Mouse (Mus musculus) midbrain, embryonic 12.5 days (tissue): ENCODE measurements around the gene Chst14. TPM values are rescaled to one million over a fixed set of nuclear protein-coding genes. Genes with fewer than 3 reads are reported as not detected.

Experiments used
- ATAC-seq: fragments of 200-750 bp; cut with Nextera tagmentation; 2 replicates; pipeline ENCODE4 v1.8.0; 2017; ENCODE audit warnings: low read depth, moderate TSS enrichment, moderate library complexity; ENCODE audit not compliant: low FRiP score
- H3K27ac ChIP-seq: fragments of 300-500 bp; sonication (generic); replicated peaks from 2 replicates; pipeline ENCODE4 v1.5.1; 2016; ENCODE audit warnings: mild to moderate bottlenecking
- H3K27me3 ChIP-seq: fragments of 300-500 bp; sonication (generic); 2 replicates; pipeline ENCODE4 v1.6.1; 2016; ENCODE audit warnings: mild to moderate bottlenecking
- H3K36me3 ChIP-seq: fragments of 300-500 bp; sonication (generic); 2 replicates; pipeline ENCODE4 v1.6.1; 2016
- H3K4me1 ChIP-seq: fragments of 300-500 bp; sonication (generic); 2 replicates; pipeline ENCODE4 v1.6.1; 2016
- H3K4me2 ChIP-seq: fragments of 300-500 bp; sonication (generic); replicated peaks from 2 replicates; pipeline ENCODE4 v1.6.1; 2016; ENCODE audit warnings: mild to moderate bottlenecking, moderate library complexity
- H3K4me3 ChIP-seq: fragments of 300-500 bp; sonication (generic); 2 replicates; pipeline ENCODE4 v1.5.1; 2016; ENCODE audit warnings: mild to moderate bottlenecking
- H3K9ac ChIP-seq: fragments of 300-500 bp; sonication (generic); replicated peaks from 2 replicates; pipeline ENCODE4 v1.6.1; 2016; ENCODE audit warnings: mild to moderate bottlenecking, moderate library complexity
- H3K9me3 ChIP-seq: fragments of 300-500 bp; sonication (generic); 2 replicates; pipeline ENCODE4 v1.6.1; 2016; ENCODE audit warnings: mild to moderate bottlenecking
- WGBS: fragments of 180-500 bp; shearing (Covaris S2); methylation state at CpG from one replicate; pipeline ENCODE4 v1.1.7; 2016; 5-methylcytosine and 5-hydroxymethylcytosine counted together
- polyA plus RNA-seq: library from polyadenylated mRNA; unstranded; fragments of >200 nt; fragmentation: Nextera tagmentation; extraction: Ambion mirVana; gene quantifications from 2 replicates; pipeline ENCODE4 v1.2.1, GENCODE M21; 2016

Gene Chst14
- polyA plus RNA-seq, 1 experiment from 2014 or later: 19.5 TPM

DNA sequence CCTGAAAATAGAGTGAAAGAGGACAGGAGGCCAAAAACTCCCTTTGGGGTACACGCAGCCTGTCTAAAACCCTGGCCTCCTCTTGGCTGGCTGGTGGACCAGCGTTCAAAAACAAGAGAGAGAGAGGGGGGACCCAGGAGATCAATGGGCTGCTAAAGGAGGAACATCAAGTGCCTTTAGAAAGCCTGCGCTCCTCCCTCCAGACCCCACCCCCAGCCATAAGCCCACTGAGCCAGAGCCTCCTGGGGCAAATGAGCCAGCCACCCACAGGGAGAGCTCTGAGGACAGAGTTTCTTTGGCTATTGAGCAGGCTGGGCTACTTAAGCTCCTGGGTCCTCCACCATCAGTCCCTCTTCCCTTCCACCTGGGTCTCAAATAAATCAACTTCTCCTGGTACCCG, 27.5 kb upstream of the Chst14 start:
- Histone ChIP-seq H3K9ac (no peak overlapping the region), H3K4me1 (peaks cover 48% of the 10 kb centered on the region), H3K4me3 (no peak overlapping the region), H3K27me3 (peaks cover 78% of the 10 kb centered on the region), H3K4me2 (no peak overlapping the region), H3K9me3 (no peaks in the 10 kb centered on the region), H3K36me3 (no peaks in the 10 kb centered on the region), H3K27ac (no peak overlapping the region)
- no peak for ATAC-seq
- 8% methylated on average over 4 of the region's 4 CpGs for WGBS

GRCm38 (mm10) chr2:118899306-118899705, 27.0 kb upstream of the Chst14 start:
- peaks cover 53% of the 10 kb centered on the region for H3K4me1 ChIP-seq
- H3K36me3 ChIP-seq: no peaks in the 10 kb centered on the region
- no peak for ATAC-seq

GRCm38 (mm10) chr2:118899981-118900825, 26.1 kb upstream of the Chst14 start, which contains the start of gene Bahd1:
Bahd1 (plus strand) TSS chr2:118900377.
- ATAC-seq: no peak
- peak within 1 kb of the TSS; percentile 68 for H3K4me3 ChIP-seq
- H3K4me2 ChIP-seq: peak within 1 kb of the TSS; percentile 97
- peaks cover 62% of the 10 kb centered on the region for H3K4me1 ChIP-seq
- H3K27me3 ChIP-seq: peaks cover 73% of the 10 kb centered on the region
- WGBS: under 1% methylated on average over 32 of the region's 32 CpGs
- no peaks in the 10 kb centered on the region for H3K9me3 ChIP-seq
- no peaks in the 10 kb centered on the region for H3K36me3 ChIP-seq
- H3K9ac ChIP-seq: peak within 1 kb of the TSS; percentile 84
- H3K27ac ChIP-seq: peak within 1 kb of the TSS; percentile 39

More at GRCm38 (mm10) chr2:118899306-118899705, 27.0 kb upstream of the Chst14 start:
- H3K9me3 ChIP-seq: no peaks in the 10 kb centered on the region
- no peak overlapping the region for H3K4me3 ChIP-seq
- peaks cover 78% of the 10 kb centered on the region for H3K27me3 ChIP-seq
- WGBS: 11% methylated on average over 7 of the region's 7 CpGs
- H3K27ac ChIP-seq: no peak overlapping the region
- H3K9ac ChIP-seq: no peak overlapping the region
- H3K4me2 ChIP-seq: no peak overlapping the region

DNA sequence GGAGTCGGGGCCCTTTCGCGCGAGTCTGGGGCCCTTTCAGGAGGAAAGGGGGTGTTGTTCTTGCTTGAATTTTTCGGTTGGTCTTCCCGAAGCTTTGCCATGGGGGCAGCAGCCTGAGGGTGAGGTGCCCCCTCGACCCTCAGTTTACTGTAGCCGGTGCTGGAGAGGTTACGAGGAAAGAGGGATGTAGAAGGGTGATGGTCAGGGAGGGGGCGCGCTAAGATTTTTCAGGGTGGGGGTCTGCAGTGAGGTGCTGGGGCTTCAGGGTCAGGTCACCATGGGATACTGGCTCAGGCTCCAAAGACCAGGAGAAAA, 25.5 kb upstream of the Chst14 start:
- no peaks in the 10 kb centered on the region for H3K9me3 ChIP-seq
- peak overlapping the region; percentile 84 for H3K9ac ChIP-seq
- H3K4me3 ChIP-seq: peak overlapping the region; percentile 68
- peak overlapping the region; percentile 39; the same call in 1 of the 2 replicates for H3K27ac ChIP-seq
- WGBS: under 1% methylated on average over 11 of the region's 11 CpGs
- no peaks in the 10 kb centered on the region for H3K36me3 ChIP-seq
- H3K4me1 ChIP-seq: peaks cover 65% of the 10 kb centered on the region
- peak overlapping the region; percentile 97 for H3K4me2 ChIP-seq
- H3K27me3 ChIP-seq: peaks cover 67% of the 10 kb centered on the region
- ATAC-seq: peak; percentile 7; the same call in 1 of the 2 replicates

DNA sequence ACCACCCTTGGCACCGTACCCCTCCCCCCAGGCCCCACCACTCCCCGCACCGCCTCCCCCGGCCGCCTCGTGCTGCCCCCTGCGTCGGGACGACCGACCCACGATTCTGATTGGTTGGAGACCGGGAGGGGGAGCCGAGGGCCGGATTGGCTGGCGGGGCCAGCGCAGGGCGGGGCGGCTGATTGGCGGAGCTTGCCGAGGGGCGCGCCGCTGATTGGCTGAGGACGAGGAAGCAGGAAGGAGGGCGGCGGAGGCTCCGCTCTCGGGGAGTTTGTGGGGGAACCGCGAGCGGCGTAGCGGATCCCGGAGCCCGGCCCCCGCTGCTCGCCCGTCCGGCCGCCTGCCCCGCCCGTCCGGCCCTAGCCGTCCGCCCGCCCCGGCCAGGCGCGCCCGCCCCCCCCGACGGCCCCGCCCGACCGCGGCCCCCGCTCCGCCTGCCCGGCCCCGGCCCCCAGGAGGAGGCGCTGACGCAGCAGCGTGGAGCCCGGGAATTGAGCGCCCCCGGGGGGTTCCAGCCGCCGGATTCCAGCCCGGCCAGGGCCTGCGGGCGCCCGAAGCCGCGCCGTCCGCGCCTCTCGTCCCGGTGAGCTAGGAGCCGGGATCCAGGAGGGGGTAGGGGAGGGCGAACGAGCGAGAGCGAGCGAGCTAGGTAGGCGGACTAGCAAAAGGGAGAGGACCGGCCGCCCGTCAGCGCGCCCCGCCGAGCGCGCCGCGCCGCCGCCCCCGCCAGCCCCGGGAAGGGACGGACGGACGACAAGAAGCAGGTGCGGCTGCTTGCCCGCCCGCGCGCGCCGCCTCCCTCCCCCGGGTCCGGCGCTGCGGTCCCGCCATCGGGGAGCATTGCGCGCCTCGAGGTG, 24.9 kb upstream of the Chst14 start:
- peak; percentile 89 for ATAC-seq
- Histone ChIP-seq H3K4me1 (peaks cover 65% of the 10 kb centered on the region), H3K4me2 (peak overlapping the region; percentile 97), H3K27ac (peak overlapping the region; percentile 89), H3K36me3 (no peaks in the 10 kb centered on the region), H3K9ac (peak overlapping the region; percentile 84), H3K4me3 (peak overlapping the region; percentile 68), H3K27me3 (peaks cover 61% of the 10 kb centered on the region), H3K9me3 (no peaks in the 10 kb centered on the region)
- under 1% methylated on average over 57 of the region's 120 CpGs for WGBS

GRCm38 (mm10) chr2:118902051-118903025, 24.0 kb upstream of the Chst14 start:
- H3K4me1 ChIP-seq: peaks cover 58% of the 10 kb centered on the region
- WGBS: under 1% methylated on average over 92 of the region's 106 CpGs

GRCm38 (mm10) chr2:118903333-118903741, 23.0 kb upstream of the Chst14 start:
- peak overlapping the region; percentile 84 for H3K9ac ChIP-seq
- H3K4me3 ChIP-seq: peak overlapping the region; percentile 68
- H3K9me3 ChIP-seq: no peaks in the 10 kb centered on the region
- no peak for ATAC-seq
- H3K27me3 ChIP-seq: peaks cover 42% of the 10 kb centered on the region
- WGBS: 9% methylated on average over 10 of the region's 10 CpGs
- H3K36me3 ChIP-seq: no peaks in the 10 kb centered on the region
- no peak overlapping the region for H3K27ac ChIP-seq
- H3K4me1 ChIP-seq: peaks cover 48% of the 10 kb centered on the region
- peak overlapping the region; percentile 97 for H3K4me2 ChIP-seq

More at GRCm38 (mm10) chr2:118902051-118903025, 24.0 kb upstream of the Chst14 start:
- H3K27ac ChIP-seq: peak overlapping the region; percentile 89
- peak overlapping the region; percentile 84 for H3K9ac ChIP-seq
- H3K36me3 ChIP-seq: no peaks in the 10 kb centered on the region
- no peaks in the 10 kb centered on the region for H3K9me3 ChIP-seq
- H3K27me3 ChIP-seq: peaks cover 52% of the 10 kb centered on the region
- peak; percentile 35 for ATAC-seq
- H3K4me2 ChIP-seq: peak overlapping the region; percentile 97
- H3K4me3 ChIP-seq: peak overlapping the region; percentile 68

GRCm38 (mm10) chr2:118905433-118906117, 20.7 kb upstream of the Chst14 start:
- WGBS: 89% methylated on average over 7 of the region's 7 CpGs
- H3K4me1 ChIP-seq: peaks cover 42% of the 10 kb centered on the region
- H3K4me3 ChIP-seq: no peak overlapping the region
- no peaks in the 10 kb centered on the region for H3K9me3 ChIP-seq
- H3K9ac ChIP-seq: no peak overlapping the region
- no peak overlapping the region for H3K27ac ChIP-seq
- no peak overlapping the region for H3K4me2 ChIP-seq
- H3K36me3 ChIP-seq: no peaks in the 10 kb centered on the region
- peaks cover 20% of the 10 kb centered on the region for H3K27me3 ChIP-seq
- no peak for ATAC-seq

DNA sequence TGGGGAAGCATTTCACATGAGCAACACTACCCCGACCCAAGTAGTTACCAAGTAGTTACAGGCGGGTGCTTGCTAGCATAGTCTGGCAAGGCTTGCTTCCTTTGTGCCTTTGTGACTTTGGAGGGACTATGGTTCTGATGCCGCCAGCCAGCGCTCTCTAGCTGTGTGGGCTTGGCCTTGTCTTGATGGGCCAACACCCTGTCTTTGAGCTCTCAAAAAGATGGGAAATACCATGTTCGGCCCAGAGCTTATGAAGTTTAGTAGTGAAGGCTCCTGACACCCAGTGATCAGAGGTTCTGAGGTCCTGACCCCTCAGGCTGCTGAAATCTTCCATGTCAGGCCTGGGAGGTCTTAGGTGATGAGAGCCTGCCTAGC, 20.2 kb upstream of the Chst14 start:
- Histone ChIP-seq H3K9me3 (no peaks in the 10 kb centered on the region), H3K4me2 (no peak overlapping the region), H3K36me3 (no peaks in the 10 kb centered on the region), H3K27ac (no peak overlapping the region), H3K4me3 (no peak overlapping the region), H3K27me3 (peaks cover 17% of the 10 kb centered on the region), H3K9ac (no peak overlapping the region), H3K4me1 (peaks cover 40% of the 10 kb centered on the region)
- no peak for ATAC-seq
- 86% methylated on average over 5 of the region's 5 CpGs for WGBS

DNA sequence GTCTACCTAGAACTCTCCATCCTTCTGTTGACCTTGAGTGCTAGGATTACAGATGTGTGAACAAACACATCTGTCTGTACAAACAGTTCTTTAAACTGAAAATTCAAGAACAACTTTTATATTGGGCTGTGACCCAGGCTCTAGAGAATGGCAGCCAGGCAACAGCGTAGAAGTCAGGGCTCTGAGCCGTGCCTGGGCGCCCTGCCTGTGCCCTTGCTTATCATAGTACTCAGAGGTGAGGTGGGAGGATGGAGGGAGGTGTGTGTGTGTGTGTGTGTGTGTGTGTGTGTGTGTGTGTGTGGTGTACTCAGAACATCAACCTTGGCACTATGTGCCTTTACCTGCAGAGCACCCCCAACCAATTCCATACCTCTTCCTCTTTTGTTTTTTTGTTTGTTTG, 18.5 kb upstream of the Chst14 start:
- no peaks in the 10 kb centered on the region for H3K36me3 ChIP-seq
- 83% methylated on average over 3 of the region's 3 CpGs for WGBS
- no peak overlapping the region for H3K4me2 ChIP-seq
- H3K27ac ChIP-seq: no peak overlapping the region
- H3K9me3 ChIP-seq: no peaks in the 10 kb centered on the region
- no peak overlapping the region for H3K9ac ChIP-seq
- no peak for ATAC-seq
- H3K4me3 ChIP-seq: no peak overlapping the region
- peaks cover 44% of the 10 kb centered on the region for H3K4me1 ChIP-seq
- H3K27me3 ChIP-seq: peaks cover 17% of the 10 kb centered on the region

DNA sequence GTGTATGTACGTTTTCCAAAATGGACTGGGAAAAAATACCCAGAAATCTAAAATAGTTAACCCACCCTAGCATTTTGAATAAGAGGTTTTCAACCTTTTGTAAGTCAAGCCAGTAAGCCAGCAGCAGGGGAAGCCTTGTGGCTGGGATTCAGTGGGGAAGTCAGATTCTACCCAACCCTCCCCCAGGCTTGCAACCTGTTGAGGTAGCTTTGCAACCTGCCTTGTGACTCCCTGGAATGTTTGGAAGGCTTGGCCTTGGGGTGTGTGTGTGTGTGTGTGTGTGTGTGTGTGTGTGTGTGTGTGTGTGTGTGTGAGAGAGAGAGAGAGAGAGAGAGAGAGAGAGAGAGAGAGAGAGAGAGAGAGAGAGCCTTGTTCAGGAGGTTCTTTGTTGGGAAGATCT, 17.1 kb upstream of the Chst14 start:
- WGBS: 42% methylated on average over 1 of the region's 1 CpGs
- Histone ChIP-seq H3K36me3 (no peaks in the 10 kb centered on the region), H3K27ac (no peak overlapping the region), H3K4me2 (no peak overlapping the region), H3K27me3 (peaks cover 5% of the 10 kb centered on the region; the same call in 1 of the 2 replicates), H3K4me1 (peaks cover 44% of the 10 kb centered on the region), H3K9me3 (no peaks in the 10 kb centered on the region), H3K4me3 (no peak overlapping the region), H3K9ac (no peak overlapping the region)
- ATAC-seq: no peak
